Mouse (Mus musculus): ENCODE results near the gene Rapgef1. TPM values are rescaled to one million over a fixed set of nuclear protein-coding genes. Genes with fewer than 3 reads are reported as not detected.
"Not testable (repeated sequence)": the region's sequence is repeated elsewhere in the genome, so short reads cannot be mapped to it uniquely, and the experiment has no call there.

Gene Rapgef1
- polyA plus RNA-seq, 1 experiment, result 2.0 TPM

- Histone ChIP-seq H3K4me1 (ENCODE audit: control insufficient read depth) (peaks cover 12% of the 10 kb centered on the region), H3K27me3 (ENCODE audit: control insufficient read depth) (no peaks in the 10 kb centered on the region), H3K4me3 (replicated peaks) (no peak overlapping the region), H3K9me3 (ENCODE audit: control insufficient read depth, low read length) (no peaks in the 10 kb centered on the region; the same call in 1 of the 2 replicates), H3K36me3 (ENCODE audit: control insufficient read depth) (peaks cover 4% of the 10 kb centered on the region)
- TF ChIP-seq GATA1 (IDR thresholded peaks at IDR 0.05; ENCODE audit: low read length) (no peak), TAL1 (IDR thresholded peaks at IDR 0.05; ENCODE audit: low read length) (no peak)
Measured at GRCm38 (mm10) chr2:29770162-29770561, 150.6 kb downstream of the Rapgef1 start.

GRCm38 (mm10) chr2:29771611-29772461 lies 152.3 kb downstream of the Rapgef1 start:
- Histone ChIP-seq H3K4me3 (replicated peaks) (no peak overlapping the region), H3K36me3 (ENCODE audit: control insufficient read depth) (peaks cover 16% of the 10 kb centered on the region), H3K4me1 (ENCODE audit: control insufficient read depth) (peaks cover 12% of the 10 kb centered on the region), H3K9me3 (ENCODE audit: control insufficient read depth, low read length) (no peaks in the 10 kb centered on the region; the same call in 1 of the 2 replicates), H3K27me3 (ENCODE audit: control insufficient read depth) (no peaks in the 10 kb centered on the region)
- TF ChIP-seq GATA1 (IDR thresholded peaks at IDR 0.05; ENCODE audit: low read length) (no peak), TAL1 (IDR thresholded peaks at IDR 0.05; ENCODE audit: low read length) (no peak)

- peaks cover 31% of the 10 kb centered on the region for H3K36me3 ChIP-seq (ENCODE audit: control insufficient read depth)
- H3K4me1 ChIP-seq (ENCODE audit: control insufficient read depth), result peaks cover 12% of the 10 kb centered on the region
- TF ChIP-seq TAL1 (IDR thresholded peaks at IDR 0.05; ENCODE audit: low read length) (no peak), GATA1 (IDR thresholded peaks at IDR 0.05; ENCODE audit: low read length) (no peak)
- H3K9me3 ChIP-seq (ENCODE audit: control insufficient read depth, low read length), result no peaks in the 10 kb centered on the region; the same call in 1 of the 2 replicates
- no peak overlapping the region for H3K4me3 ChIP-seq (replicated peaks)
- no peaks in the 10 kb centered on the region for H3K27me3 ChIP-seq (ENCODE audit: control insufficient read depth)
Measured at GRCm38 (mm10) chr2:29773323-29773722, 153.8 kb downstream of the Rapgef1 start.

- not testable (repeated sequence) for H3K4me3 ChIP-seq (replicated peaks); H3K9me3 ChIP-seq (ENCODE audit: control insufficient read depth, low read length); H3K4me1 ChIP-seq (ENCODE audit: control insufficient read depth); H3K27me3 ChIP-seq (ENCODE audit: control insufficient read depth)
- peaks cover 95% of the 10 kb centered on the region for H3K36me3 ChIP-seq (ENCODE audit: control insufficient read depth)
Measured at GRCm38 (mm10) chr2:29781256-29781655, 161.7 kb downstream of the Rapgef1 start.

- no peak for TF ChIP-seq GATA1 (IDR thresholded peaks at IDR 0.05; ENCODE audit: low read length)
- peaks cover 24% of the 10 kb centered on the region for H3K4me1 ChIP-seq (ENCODE audit: control insufficient read depth)
- H3K9me3 ChIP-seq (ENCODE audit: control insufficient read depth, low read length), result peaks cover 8% of the 10 kb centered on the region; the same call in 1 of the 2 replicates
- H3K36me3 ChIP-seq (ENCODE audit: control insufficient read depth), result peaks cover 68% of the 10 kb centered on the region
- H3K27me3 ChIP-seq (ENCODE audit: control insufficient read depth), result no peaks in the 10 kb centered on the region
- no peak overlapping the region for H3K4me3 ChIP-seq (replicated peaks)
Measured at GRCm38 (mm10) chr2:29784290-29784689, 164.8 kb downstream of the Rapgef1 start.

- peaks cover 58% of the 10 kb centered on the region for H3K36me3 ChIP-seq (ENCODE audit: control insufficient read depth)
- H3K9me3 ChIP-seq (ENCODE audit: control insufficient read depth, low read length), result no peaks in the 10 kb centered on the region; the same call in 1 of the 2 replicates
- peak within 1 kb of the TSS; percentile 81 for H3K4me3 ChIP-seq (replicated peaks)
- peaks cover 25% of the 10 kb centered on the region for H3K4me1 ChIP-seq (ENCODE audit: control insufficient read depth)
- no peaks in the 10 kb centered on the region for H3K27me3 ChIP-seq (ENCODE audit: control insufficient read depth)
- TF ChIP-seq TAL1 (IDR thresholded peaks at IDR 0.05; ENCODE audit: low read length) (no peak), GATA1 (IDR thresholded peaks at IDR 0.05; ENCODE audit: low read length) (no peak)
Measured at GRCm38 (mm10) chr2:29787104-29787917, 167.8 kb downstream of the Rapgef1 start, which contains the start of gene Coq4. TSS of gene Coq4 (plus strand) at chr2:29787493.

GRCm38 (mm10) chr2:29787937-29788681 lies 168.6 kb downstream of the Rapgef1 start, which contains the start of gene Trub2:
TSS of gene Trub2 (minus strand) at chr2:29788502.
- peaks cover 25% of the 10 kb centered on the region for H3K4me1 ChIP-seq (ENCODE audit: control insufficient read depth)
- peaks cover 55% of the 10 kb centered on the region for H3K36me3 ChIP-seq (ENCODE audit: control insufficient read depth)
- no peaks in the 10 kb centered on the region for H3K9me3 ChIP-seq (ENCODE audit: control insufficient read depth, low read length)

More at GRCm38 (mm10) chr2:29787937-29788681, 168.6 kb downstream of the Rapgef1 start, which contains the start of gene Trub2:
- Histone ChIP-seq H3K4me3 (replicated peaks) (peak within 1 kb of the TSS; percentile 81), H3K27me3 (ENCODE audit: control insufficient read depth) (no peaks in the 10 kb centered on the region)
- no peak for TF ChIP-seq GATA1 (IDR thresholded peaks at IDR 0.05; ENCODE audit: low read length)
- TF ChIP-seq TAL1 (IDR thresholded peaks at IDR 0.05; ENCODE audit: low read length), result no peak

Other genes with a start within 250 kb of the Rapgef1 start
- not detected in 2 replicates for gene Gm13420, start 132.0 kb downstream of the Rapgef1 start, polyA plus RNA-seq (2012)
- gene Gm13547, start 139.6 kb downstream of the Rapgef1 start, polyA plus RNA-seq (2012), result not detected in 2 replicates
- gene Coq4, start 167.8 kb downstream of the Rapgef1 start, polyA plus RNA-seq (2012), result 4.5 and 6.0 TPM in 2 replicates
- 0.20 and 0.69 TPM in 2 replicates for gene Trub2, start 168.8 kb downstream of the Rapgef1 start, polyA plus RNA-seq (2012)
- gene Slc27a4, start 182.9 kb downstream of the Rapgef1 start, polyA plus RNA-seq (2012), result 0.10 and 0.19 TPM in 2 replicates
- 5.1 and 6.7 TPM in 2 replicates for gene Urm1, start 200.4 kb downstream of the Rapgef1 start, polyA plus RNA-seq (2012)
- 17.8 and 25.1 TPM in 2 replicates for gene Cercam, start 249.4 kb downstream of the Rapgef1 start, polyA plus RNA-seq (2012)